ENCODE assay signal across 10 mouse cellular contexts in the genomic region with DNA sequence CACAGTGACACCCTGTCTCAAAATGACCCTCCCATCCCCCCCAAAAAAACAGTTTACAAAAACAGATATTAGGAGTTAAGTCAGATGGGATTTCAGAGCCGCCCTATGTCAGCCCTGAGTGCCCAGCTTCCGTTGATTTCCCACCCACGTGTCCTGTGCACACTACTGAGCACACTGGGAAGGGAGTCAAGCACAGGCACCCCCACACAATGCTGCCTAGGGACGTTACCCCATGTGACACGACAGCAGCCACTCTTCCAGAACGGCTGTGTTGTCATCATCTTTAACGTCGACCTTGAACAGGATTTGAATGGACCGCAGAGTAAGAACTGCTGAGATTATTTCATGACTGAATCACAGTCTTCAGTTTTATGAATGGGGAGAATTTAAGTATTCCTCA.
A peak's percentile ranks its signal among the peaks of the same experiment; 100 is the strongest.
DNase-seq lines count a peak whose midpoint lies in the region; ATAC-seq lines count a peak whose summit lies in the region.
"Had no signal": no experiment of that assay in that cellular context is flagged by ENCODE, and none has a peak within 500 bp of the region (broad histone marks: within the 10 kb centered on the region; RNA-seq: fewer than 3 reads in every experiment).

No protein-coding gene starts in this region.

- H3K9ac ChIP-seq in forebrain, embryonic 13.5 days, result no peak overlapping the region
- H3K9ac ChIP-seq in forebrain, embryonic 16.5 days (replicated peaks; ENCODE audit: low read depth, low read length), result no peak overlapping the region
- H3K9ac ChIP-seq: limb, embryonic 12.5 days had no signal

- no peak overlapping the region for H3K27ac ChIP-seq in forebrain, embryonic 13.5 days
- no peak overlapping the region for H3K27ac ChIP-seq in forebrain, embryonic 16.5 days (ENCODE audit: low read length)
- H3K27ac ChIP-seq: embryonic facial prominence, embryonic 10.5 days; limb, embryonic 12.5 days had no signal

- H3K9me3 ChIP-seq in forebrain, embryonic 13.5 days (replicated peaks), result no peaks in the 10 kb centered on the region
- no peaks in the 10 kb centered on the region for H3K9me3 ChIP-seq in forebrain, embryonic 16.5 days (ENCODE audit: control insufficient read depth, low read length)
- H3K9me3 ChIP-seq: embryonic facial prominence, embryonic 10.5 days; limb, embryonic 12.5 days had no signal

- ATAC-seq in forebrain, embryonic 13.5 days, result 0 out of 2 replicates have a peak, but pooled peaks have one; percentile 33
- no peak for ATAC-seq in forebrain, embryonic 16.5 days

- no peak overlapping the region for H3K4me3 ChIP-seq in forebrain, embryonic 13.5 days
- H3K4me3 ChIP-seq in forebrain, embryonic 16.5 days (replicated peaks; ENCODE audit: low read length), result no peak overlapping the region
- H3K4me3 ChIP-seq: embryonic facial prominence, embryonic 10.5 days; limb, embryonic 12.5 days had no signal

- 77% methylated on average over 9 of the region's 9 CpGs for WGBS in forebrain, embryonic 13.5 days
- 69% methylated on average over 9 of the region's 9 CpGs for WGBS in forebrain, embryonic 16.5 days

- no peak overlapping the region for H3K4me2 ChIP-seq in forebrain, embryonic 13.5 days
- no peak overlapping the region for H3K4me2 ChIP-seq in forebrain, embryonic 16.5 days (ENCODE audit: low read length)
- H3K4me2 ChIP-seq: limb, embryonic 12.5 days had no signal

- peaks cover 49% of the 10 kb centered on the region for H3K36me3 ChIP-seq in forebrain, embryonic 13.5 days (ENCODE audit: poor library complexity, severe bottlenecking)
- H3K36me3 ChIP-seq in forebrain, embryonic 16.5 days (ENCODE audit: control insufficient read depth, insufficient read depth), result peaks cover 5% of the 10 kb centered on the region

- DNase-seq in left cerebral cortex, adult 18-20 months (ENCODE audit: low spot score in 2 of 2), result peak; percentile 34 to 50
- DNase-seq in left cerebral cortex, adult 8-10 months (ENCODE audit: low spot score in 2 of 2), result no peak
- peak; percentile 51 for DNase-seq in adrenal gland, adult 8-10 months
- peak; percentile 57 to 68 for DNase-seq in kidney, postnatal 4 days
- no peak for DNase-seq in cerebellum, postnatal 10 days
- no peak for DNase-seq in retina, postnatal 1 day

- no peaks in the 10 kb centered on the region for H3K27me3 ChIP-seq in forebrain, embryonic 13.5 days
- H3K27me3 ChIP-seq in forebrain, embryonic 16.5 days (replicated peaks; ENCODE audit: control insufficient read depth, insufficient read depth, low read length), result no peaks in the 10 kb centered on the region
- H3K27me3 ChIP-seq: limb, embryonic 12.5 days had no signal

- H3K4me1 ChIP-seq in forebrain, embryonic 13.5 days, result 0 out of 2 replicates have a peak, but pooled peaks cover 9% of the 10 kb centered on the region
- 0 out of 2 replicates have a peak, but pooled peaks cover 5% of the 10 kb centered on the region for H3K4me1 ChIP-seq in forebrain, embryonic 16.5 days (replicated peaks; ENCODE audit: control insufficient read depth, insufficient read depth, low read length)
- H3K4me1 ChIP-seq: embryonic facial prominence, embryonic 10.5 days; limb, embryonic 12.5 days had no signal

Comparison
In these comparisons a context has a peak if more than half of its experiments do, and no peak if none do; other contexts are left out.
1. DNase-seq: peak in left cerebral cortex, adult 18-20 months (2 of 2), adrenal gland, adult 8-10 months (single experiment) and kidney, postnatal 4 days (2 of 2); none in left cerebral cortex, adult 8-10 months (0 of 2), cerebellum, postnatal 10 days (0 of 2) and retina, postnatal 1 day (single experiment).